Comparison of ENCODE assay signal across 13 mouse cellular contexts in genomic region chr8:71637149-71638095, GRCm38 (mm10).
"Had no signal": no experiment of that assay in that cellular context is flagged by ENCODE, and none has a peak within 500 bp of the region (broad histone marks: within the 10 kb centered on the region; RNA-seq: fewer than 3 reads in every experiment).

No protein-coding gene starts in this region.

- H3K4me2 ChIP-seq: limb, embryonic 15.5 days; liver, embryonic 12.5 days; lung, embryonic 14.5 days; midbrain, embryonic 13.5 days; neural tube, embryonic 12.5 days had no signal

- DNase-seq: kidney, adult 9 months; kidney, postnatal 36 days; lung, embryonic 14.5 days; lung, postnatal 10 days; lung, postnatal 4 days; thymus, adult 18-20 months; thymus, postnatal 25 days had no signal

- H3K36me3 ChIP-seq: limb, embryonic 15.5 days; liver, embryonic 12.5 days had no signal

- H3K9ac ChIP-seq: limb, embryonic 15.5 days; liver, embryonic 12.5 days; lung, embryonic 14.5 days; midbrain, embryonic 13.5 days; neural tube, embryonic 12.5 days had no signal

- ATAC-seq: liver, embryonic 12.5 days; midbrain, embryonic 13.5 days had no signal

- H3K27ac ChIP-seq: kidney, postnatal 0 days; layer of hippocampus, adult 2 months; limb, embryonic 15.5 days; liver, embryonic 12.5 days; midbrain, embryonic 13.5 days; neural tube, embryonic 12.5 days had no signal

- H3K9me3 ChIP-seq: limb, embryonic 15.5 days; liver, embryonic 12.5 days had no signal

- H3K4me3 ChIP-seq: layer of hippocampus, adult 2 months; limb, embryonic 15.5 days; liver, embryonic 12.5 days; midbrain, embryonic 13.5 days; neural tube, embryonic 12.5 days had no signal
